Mouse (Mus musculus): ENCODE measurements around the gene Nrl. TPM values are rescaled to one million over a fixed set of nuclear protein-coding genes. Genes with fewer than 3 reads are reported as not detected.

The Nrl gene
- total RNA-seq, 2 experiments from 2014 or later, result 0.34 to 1.2 TPM

DNA sequence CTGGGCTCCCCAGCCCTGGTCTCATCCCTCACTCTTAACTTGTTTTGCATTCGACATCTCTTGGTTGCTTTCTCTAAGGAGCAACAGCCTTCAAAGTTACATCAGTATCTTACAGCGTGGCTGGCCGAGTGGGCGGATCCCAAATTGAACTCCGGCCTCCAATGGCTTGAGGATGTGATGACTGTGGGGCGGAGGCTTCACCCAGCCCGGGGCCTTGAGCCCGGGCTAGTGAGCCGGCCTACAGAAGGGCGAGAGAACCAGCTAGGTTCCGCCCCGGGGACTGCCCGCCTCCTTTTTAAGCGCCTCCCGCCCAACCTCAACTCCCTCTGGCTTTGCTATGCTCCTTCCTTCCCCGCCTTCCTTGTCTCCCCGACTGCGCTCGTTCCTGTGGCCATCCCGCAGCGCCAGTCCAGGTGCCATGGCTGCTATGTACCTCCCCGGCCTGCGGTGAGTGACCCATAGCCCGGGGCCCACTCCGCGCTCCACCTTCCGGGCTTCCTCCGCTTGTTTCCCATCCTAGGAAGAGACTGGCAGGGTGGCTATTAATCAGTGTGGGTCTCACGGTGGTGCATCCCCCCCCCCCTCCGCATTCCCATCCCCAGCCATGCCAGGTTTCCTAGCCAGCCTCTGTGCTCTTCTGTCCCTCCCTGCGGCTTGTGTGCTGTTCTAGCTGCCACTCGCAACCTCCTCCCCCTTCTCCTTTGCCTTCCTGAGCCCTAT lies 15.4 kb upstream of the Nrl start, which contains the start of gene Pck2:
Gene Pck2 (plus strand): TSS at position 200 of the 720 bp plus-strand sequence.
- intact Hi-C loops (cut with DNase I), result no loop called here

GRCm38 (mm10) chr14:55536116-55536745 lies 11.4 kb upstream of the Nrl start:
- no peak for DNase-seq (ENCODE audit: low spot score in 2 of 2)
- intact Hi-C loops (cut with DNase I), result loop anchor here (10.0 kb wide), 1 partner anchor 391 kb away; no protein-coding TSS in a partner anchor

More for the DNA sequence above, 15.4 kb upstream of the Nrl start, which contains the start of gene Pck2:
- DNase-seq (ENCODE audit: low spot score in 2 of 2), result peak; percentile 76 to 79

DNA sequence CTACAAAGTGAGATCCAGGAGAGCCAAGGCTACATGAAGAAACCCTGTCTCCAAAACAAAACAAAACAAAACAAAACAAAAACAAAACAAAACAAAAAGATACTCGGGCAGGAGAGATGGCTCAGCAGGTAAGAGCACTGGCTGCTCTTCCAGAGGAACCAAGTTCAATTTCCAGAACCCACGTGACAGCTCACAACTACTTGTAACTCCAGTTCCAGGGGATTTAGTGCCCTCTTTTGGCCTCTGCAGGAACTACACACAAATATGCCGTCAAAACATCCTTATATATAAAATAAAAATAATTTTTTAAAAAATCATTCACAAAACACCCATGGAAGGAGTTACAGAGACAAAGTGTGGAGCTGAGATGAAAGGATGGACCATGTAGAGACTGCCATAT lies 3.2 kb upstream of the Nrl start:
- peak in 1 of 2 experiments; percentile 38 for DNase-seq (ENCODE audit: low spot score in 2 of 2)
- intact Hi-C loops (cut with DNase I), result loop anchor here (1.0 kb wide), 1 partner anchor 31 kb away; no protein-coding TSS in a partner anchor

DNA sequence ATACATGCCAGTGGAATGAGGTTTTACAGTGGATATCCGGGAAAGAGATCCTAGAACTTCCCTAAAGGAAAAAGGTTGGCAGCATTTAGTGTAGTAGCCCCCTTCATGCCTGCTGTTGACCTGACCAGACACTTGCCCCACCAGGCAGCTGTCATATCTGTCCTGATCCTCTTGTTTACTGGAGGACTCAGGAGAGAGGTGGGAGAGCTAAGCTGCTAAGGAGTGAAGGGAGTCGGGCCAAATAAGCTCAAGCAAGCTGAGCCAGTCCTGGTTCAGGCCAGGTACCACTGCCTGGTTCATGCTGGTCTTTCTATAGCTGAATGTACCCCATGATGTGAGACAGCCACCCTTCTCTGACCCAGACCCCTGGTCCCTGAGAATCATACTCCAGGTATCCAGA lies 1.9 kb upstream of the Nrl start:
- DNase-seq (ENCODE audit: low spot score in 2 of 2), result no peak
- intact Hi-C loops (cut with DNase I), result no loop called here

DNA sequence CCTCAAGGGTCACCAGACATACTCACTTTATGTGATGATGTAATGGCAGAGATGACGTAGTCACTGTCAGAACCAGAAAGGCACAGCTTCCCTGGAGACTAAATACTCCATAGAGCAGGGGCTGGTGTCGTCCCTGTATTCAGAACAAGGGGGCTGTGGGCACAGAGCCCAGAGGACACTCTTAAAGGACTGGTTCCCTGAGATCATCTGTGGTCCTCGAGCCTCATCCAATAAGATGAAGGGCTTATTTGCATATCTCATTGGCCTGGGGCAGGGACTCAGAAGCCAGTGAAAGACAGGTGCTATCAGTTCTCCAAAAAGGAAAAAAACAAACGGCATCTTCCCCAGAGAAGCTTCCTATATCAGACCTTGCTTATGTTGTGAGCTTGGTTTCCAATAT lies 719 bp downstream of the Nrl start:
- intact Hi-C loops (cut with DNase I), result no loop called here
- DNase-seq (ENCODE audit: low spot score in 2 of 2), result no peak

- intact Hi-C loops (cut with DNase I), result no loop called here
- peak; percentile 39 to 61 for DNase-seq (ENCODE audit: low spot score in 2 of 2)
Measured at GRCm38 (mm10) chr14:55520451-55521361, 4.1 kb downstream of the Nrl start.

GRCm38 (mm10) chr14:55519604-55520003 lies 5.2 kb downstream of the Nrl start:
- intact Hi-C loops (cut with DNase I), result loop anchor here (5.0 kb wide), 1 partner anchor 402 kb away; the partner anchor contains the start of gene Jph4
- peak in 1 of 2 experiments; percentile 30 for DNase-seq (ENCODE audit: low spot score in 2 of 2)

GRCm38 (mm10) chr14:55518897-55519296 lies 5.9 kb downstream of the Nrl start:
- intact Hi-C loops (cut with DNase I), result loop anchor here (1.0 to 5.0 kb wide), 2 partner anchors 9 to 402 kb away; partner anchors contain the start of genes Cpne6 and Jph4
- DNase-seq (ENCODE audit: low spot score in 2 of 2), result peak; percentile 65 to 92

- intact Hi-C loops (cut with DNase I), result loop anchor here (5.0 kb wide), 1 partner anchor 399 kb away; the partner anchor contains the start of gene Jph4
- no peak for DNase-seq (ENCODE audit: low spot score in 2 of 2)
Measured at GRCm38 (mm10) chr14:55515846-55516245, 8.9 kb downstream of the Nrl start.

- DNase-seq (ENCODE audit: low spot score in 2 of 2), result no peak
- intact Hi-C loops (cut with DNase I), result no loop called here
Measured at GRCm38 (mm10) chr14:55513927-55514326, 10.9 kb downstream of the Nrl start.

DNA sequence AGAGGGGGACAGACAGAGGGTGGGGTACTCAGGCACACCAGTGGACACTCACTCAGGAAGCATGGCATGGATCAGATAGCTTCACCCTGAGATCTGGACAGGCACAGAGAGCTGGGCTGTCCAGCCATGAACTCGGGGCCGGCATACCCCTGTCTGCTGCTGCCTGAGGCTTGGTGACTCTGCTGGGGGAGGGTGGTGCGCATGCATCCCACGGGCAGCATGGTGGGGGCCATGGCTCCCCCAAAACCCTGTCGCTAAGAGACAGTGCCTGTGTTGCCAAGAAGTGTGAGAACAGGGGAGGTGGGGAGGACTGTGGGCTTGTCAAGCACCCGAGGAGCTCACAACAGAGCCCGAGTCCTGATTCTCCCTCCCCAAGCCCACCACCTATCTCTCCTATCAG lies 13.7 kb downstream of the Nrl start:
- intact Hi-C loops (cut with DNase I), result no loop called here
- peak; percentile 71 to 83 for DNase-seq (ENCODE audit: low spot score in 2 of 2)

DNA sequence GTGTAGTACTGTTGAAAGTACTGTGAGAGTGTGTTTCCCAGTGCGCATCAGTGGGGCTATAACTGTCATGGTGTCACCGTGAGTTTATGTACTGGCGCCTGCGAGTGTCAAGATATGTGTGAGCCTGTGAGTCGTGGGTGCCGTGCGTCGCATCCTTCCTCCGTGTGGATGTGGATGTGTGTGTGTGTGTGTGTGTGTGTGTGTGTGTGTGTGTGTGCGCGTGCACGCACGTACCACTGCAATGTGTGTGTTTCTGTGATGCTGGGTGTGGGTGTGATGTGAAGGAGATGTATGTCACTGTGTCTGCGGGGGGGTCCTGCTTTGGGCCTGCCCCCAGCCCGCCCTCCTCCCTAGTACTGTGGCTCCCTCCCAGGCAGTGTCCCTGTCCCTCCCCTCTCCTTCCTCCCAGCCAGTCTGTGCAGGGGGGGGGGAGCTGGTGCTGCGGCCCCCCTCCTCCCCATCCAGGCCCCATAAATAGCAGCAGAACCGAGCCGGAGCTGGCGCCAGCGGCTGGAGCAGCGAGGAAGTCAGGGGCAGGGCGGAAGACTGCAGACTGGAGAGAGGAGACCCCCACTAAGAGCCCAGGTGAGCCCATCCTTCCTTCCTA lies 14.6 kb downstream of the Nrl start, which contains the start of gene Cpne6:
Gene Cpne6 (plus strand): TSS at position 321 of the 607 bp plus-strand sequence.
- DNase-seq (ENCODE audit: low spot score in 2 of 2), result peak; percentile 67 to 79
- intact Hi-C loops (cut with DNase I), result loop anchor here (1.0 kb wide), 1 partner anchor 8 kb away; no protein-coding TSS in a partner anchor

DNA sequence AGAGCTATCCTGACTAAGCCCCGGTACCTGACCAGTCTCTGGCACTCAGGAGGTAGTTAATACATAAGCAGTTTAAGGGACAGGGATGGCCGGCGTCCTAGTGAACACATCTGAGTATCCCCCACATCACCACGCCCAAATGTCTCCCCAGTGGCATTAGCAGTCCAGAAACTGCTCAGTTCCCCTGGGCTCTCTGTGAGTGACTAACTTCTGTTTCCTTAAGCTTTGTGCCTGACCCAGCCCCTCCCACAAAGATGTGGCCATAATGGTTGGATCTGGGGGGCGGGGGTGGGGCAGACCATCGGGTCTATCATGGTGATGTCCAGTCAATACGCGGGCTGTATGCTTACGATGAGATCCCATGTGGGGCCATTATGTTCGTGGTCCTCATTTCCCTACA lies 15.2 kb downstream of the Nrl start:
- DNase-seq (ENCODE audit: low spot score in 2 of 2), result no peak
- intact Hi-C loops (cut with DNase I), result no loop called here

DNA sequence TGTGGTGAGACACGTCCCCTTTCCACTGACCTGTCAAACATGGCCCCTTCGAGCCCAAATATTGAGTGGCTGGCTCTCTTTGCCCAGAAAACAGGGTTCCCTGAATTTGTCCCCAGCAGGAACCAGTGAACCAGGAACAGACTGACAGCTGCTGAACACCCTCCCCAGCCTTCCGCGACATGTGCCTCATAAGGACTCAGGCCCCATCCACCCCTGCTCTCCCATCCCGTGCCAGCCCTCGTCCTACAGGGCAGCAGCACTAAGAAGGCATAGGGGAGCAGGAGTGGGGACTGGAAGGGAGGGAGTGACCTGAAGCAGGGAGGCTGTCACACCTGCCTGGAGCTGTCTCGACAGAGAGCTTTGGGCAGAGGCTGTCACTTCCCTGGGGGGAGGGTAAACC lies 17.0 kb downstream of the Nrl start:
- intact Hi-C loops (cut with DNase I), result no loop called here
- no peak for DNase-seq (ENCODE audit: low spot score in 2 of 2)

DNA sequence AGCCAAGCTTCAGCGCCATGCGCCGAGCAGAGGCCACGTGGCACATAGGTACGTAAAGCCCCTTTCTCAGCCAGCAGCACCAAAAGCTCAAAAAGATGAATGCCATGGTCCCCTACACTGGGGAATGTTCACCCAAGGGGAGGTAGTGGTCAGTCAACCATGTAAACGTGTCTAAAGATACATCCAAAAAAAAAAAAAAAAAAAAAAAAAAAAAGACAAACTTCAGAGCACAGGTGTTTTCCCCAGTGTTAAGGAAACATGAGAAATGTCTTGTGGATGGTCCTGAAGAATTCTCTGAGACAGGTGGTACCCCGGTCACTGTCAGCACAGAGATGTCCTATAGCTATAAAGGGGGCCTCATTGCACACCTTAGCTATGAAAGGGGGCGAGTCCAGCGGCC lies 19.2 kb downstream of the Nrl start:
- no peak for DNase-seq (ENCODE audit: low spot score in 2 of 2)
- intact Hi-C loops (cut with DNase I), result no loop called here

DNA sequence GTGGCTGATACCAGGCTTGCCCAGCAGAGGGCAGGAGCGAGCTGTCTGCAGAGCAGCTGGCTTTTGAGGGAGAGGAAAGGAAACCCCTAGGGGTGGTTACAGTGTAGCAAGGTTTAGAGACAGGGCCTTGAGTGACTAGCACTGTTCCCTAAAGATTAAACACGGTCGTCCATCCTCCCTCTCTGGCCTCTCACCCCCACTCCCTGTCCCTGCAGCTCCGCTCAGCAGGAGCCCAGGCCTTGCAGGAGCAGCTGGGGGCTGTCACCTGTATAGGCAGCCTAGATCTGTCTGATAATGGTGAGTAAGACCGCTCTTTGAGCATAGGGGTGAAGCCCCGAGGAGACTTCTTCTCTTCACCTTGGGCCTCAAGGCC lies 27.3 kb downstream of the Nrl start:
- intact Hi-C loops (cut with DNase I), result loop anchor here (1.0 to 2.0 kb wide), 2 partner anchors 31 to 59 kb away; no protein-coding TSS in a partner anchor

DNA sequence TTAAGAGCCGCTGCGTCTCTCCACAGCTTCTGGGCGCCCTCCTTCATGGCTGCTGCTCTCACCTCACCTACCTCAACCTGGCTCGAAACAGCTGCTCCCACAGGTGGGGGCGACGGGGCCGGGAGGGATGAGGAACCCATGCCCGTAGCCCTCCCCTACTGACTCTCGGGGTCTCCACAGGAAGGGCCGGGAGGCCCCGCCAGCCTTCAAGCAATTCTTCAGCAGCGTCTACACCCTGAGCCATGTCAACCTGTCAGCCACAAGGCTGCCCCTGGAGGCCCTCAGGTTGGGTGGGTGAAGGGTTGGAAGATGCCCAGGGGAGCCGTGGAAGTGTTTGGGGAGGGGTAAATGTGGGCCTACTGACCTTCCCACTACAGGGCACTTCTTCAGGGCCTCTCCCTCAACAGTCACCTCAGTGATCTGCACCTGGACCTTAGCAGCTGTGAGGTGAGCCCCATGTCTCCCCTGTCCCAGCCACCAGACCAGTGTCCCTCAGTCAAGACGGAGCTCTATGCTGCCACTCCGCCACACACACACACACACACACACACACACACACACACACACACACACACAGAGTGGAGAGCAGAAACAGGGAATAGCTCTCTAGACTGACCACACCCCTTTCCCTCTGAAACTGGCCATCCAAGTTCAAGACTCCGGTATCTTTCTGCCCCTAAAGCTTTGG lies 27.9 kb downstream of the Nrl start:
- DNase-seq (ENCODE audit: low spot score in 2 of 2), result no peak
- intact Hi-C loops (cut with DNase I), result loop anchor here (1.0 to 2.0 kb wide), 2 partner anchors 31 to 60 kb away; no protein-coding TSS in a partner anchor

More for the DNA sequence above, 27.3 kb downstream of the Nrl start:
- DNase-seq (ENCODE audit: low spot score in 2 of 2), result peak; percentile 74 to 79

DNA sequence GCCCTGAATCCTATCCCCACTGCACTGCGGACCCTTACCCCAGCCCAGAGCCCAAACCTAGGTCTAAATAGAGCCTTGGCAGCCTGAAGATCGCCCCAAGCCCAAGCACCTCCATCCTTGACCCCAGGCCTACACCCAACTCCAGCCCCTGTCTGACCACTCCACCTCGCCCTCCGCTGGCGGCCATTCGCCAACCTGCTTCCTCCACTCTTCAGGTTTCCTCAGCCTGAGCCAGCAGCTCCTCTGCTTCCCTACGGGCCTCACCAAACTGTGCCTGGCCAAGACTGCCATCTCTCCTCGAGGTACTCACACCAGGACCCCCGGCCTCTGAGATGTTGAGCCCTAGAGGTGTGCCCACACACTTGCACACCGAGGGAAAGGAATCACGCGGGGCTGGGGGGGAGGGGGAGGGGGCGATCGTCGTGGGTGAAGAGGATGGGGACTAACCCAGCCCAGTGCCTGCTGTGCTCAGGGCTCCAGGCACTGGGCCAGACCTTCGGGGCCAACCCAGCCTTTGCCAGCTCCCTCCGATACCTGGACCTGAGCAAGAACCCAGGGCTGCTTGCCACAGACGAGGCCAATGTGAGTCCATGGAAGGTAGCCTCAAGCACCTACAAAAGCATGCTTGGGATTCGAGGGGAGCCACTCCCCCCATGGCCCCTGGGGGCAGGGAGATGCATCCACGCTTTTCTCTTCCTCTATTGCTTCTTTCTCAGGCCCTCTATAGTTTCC lies 29.1 kb downstream of the Nrl start:
- intact Hi-C loops (cut with DNase I), result loop anchor here (2.0 kb wide), 1 partner anchor 61 kb away; no protein-coding TSS in a partner anchor
- DNase-seq (ENCODE audit: low spot score in 2 of 2), result no peak
